Mouse (Mus musculus) mouse embryonic stem cell (cell line): ENCODE measurements around the gene Cpt1c.

Experiments used
- in situ Hi-C, 2 experiments: fragments of 300-500 bp; cut with MboI; formaldehyde crosslinking; loops; 1 replicate in 1 of 2; 3 replicates in 1 of 2; pipeline ENCODE4 v1.14.3; 2019 to 2020; ENCODE audit warnings: low sequenced_read_pairs in 2 of 2, low pct_unique_long_range_greater_than_20kb in 1 of 2, mixed read lengths in 1 of 2; ENCODE audit not compliant: unreplicated experiment in 1 of 2

Gene Cpt1c

GRCm38 (mm10) chr7:44973415-44974130 is 1.1 kb downstream of the Cpt1c start:
- in situ Hi-C loops = no loop called here

DNA sequence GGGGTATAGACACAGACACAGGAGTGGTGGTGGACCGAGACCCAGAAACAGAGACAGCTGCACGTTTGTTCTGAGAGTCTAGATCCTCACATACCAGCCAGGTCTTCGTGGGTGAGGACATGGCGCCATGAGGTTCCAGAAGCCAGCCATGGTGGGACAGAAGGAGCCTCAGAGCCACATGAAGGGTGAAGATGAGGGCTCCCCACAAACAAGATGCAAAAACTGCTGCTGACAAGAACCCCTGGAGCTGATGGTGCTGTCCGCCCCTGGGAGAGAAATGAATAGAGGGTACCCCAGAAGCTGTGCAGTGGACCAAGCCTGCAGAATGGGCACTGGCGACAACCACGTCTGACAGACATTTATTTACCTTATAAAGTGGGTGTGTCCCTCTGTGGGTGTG is 3.5 kb downstream of the Cpt1c start:
- in situ Hi-C loops = no loop called here

DNA sequence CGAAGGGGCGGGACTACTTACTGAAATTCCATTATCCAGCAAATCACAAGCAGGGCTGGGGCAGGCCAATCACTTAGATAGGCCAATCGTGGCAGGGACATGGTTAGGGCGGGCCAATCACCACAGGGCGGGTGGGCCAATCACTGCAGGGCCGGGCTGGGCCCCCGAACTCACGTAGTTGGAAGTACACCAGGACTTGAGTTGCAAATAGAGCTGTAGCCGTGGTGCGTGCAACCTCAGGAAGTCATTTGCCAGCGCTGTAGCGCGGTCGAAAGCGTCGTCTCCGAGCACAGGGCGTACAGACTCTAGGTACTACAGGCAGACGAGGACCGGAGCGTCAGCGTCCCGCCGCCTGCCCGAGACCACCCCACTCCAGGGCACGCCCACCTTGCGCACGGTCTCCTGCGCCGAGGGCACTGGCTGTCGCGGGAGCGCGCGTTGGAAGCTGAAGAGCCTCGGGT is 4.4 kb downstream of the Cpt1c start:
- in situ Hi-C loops = no loop called here

DNA sequence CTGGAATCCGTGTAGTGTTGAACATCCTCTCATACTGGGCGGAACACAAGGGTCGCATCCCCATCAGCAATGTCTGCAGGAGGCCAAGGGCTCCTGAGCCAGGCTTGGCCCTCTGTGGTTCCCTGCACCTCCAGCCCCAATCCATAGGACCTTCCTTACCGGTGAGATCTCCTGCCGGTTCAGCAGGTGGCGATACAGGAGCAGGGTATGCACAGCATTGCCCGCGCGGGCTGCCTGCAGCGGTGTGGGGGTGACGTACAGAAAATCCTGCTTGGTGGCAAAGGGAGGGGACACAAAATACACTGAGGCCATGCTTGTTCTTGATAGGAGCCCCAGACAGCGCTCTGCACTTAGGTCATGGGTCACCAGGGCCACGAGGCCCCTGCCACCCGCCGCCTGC is 8.0 kb downstream of the Cpt1c start:
- in situ Hi-C loops = no loop called here

GRCm38 (mm10) chr7:44965975-44966374 is 8.7 kb downstream of the Cpt1c start:
- in situ Hi-C loops = no loop called here

DNA sequence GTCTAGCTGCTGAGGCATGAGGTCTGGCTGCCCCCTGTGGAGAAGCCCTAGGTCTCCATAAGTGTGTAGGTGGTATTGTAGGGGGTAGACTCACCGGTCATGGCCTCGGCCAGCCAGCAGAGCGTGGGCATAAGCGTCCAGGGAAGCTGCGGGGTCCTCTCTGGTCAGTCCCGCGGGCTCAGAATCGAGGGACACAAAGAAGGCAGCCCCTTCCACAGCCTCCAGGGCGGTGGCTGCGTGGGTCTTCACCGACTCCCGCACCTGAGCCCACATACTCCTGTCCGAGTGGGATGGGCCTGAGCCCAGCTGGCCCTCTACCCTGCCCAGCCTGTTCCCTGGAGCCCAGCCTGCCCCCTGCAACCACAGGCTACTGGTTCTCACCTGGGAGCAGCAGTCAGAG is 9.7 kb downstream of the Cpt1c start:
- in situ Hi-C loops = no loop called here

GRCm38 (mm10) chr7:44962831-44963230 is 11.8 kb downstream of the Cpt1c start:
- in situ Hi-C loops = no loop called here

DNA sequence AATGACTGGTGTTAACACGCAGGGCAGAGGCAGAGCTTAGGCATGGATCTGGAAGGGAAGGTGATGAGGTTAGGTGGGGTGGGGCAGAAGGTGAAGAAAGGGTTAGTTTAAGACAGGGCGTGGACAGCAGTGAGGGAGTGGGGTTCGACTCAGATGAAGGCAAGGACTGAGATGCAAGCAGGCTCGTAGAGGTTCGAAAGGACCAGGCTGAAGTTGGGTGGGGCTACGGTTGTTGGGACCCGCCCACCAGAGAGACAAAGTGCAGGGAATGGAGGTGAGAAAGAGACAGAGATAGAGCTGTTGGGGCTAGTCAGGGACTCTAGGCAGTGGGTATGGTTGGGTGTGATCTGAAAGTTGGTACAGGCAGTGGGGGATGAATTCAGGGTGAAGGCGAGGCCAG is 12.3 kb downstream of the Cpt1c start:
- in situ Hi-C loops = no loop called here

DNA sequence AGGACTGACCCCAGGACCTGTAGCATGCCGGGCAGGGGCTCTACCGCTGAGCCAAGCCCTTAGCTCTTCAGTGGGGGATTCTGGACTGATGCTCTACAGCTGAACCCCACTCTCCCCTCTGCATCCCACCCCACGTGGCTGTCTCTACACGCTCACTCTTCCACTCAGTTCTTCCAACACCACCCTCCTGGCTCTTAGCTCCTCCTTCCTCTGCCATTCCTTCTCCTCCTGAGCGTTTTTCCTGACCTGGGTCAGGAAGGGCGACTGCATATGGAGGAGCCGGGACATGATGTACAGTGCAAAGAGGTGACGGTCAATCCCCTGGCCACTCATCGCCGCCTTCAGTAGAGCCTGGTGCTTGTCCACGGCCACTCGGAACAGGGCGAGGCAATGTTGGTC is 14.1 kb downstream of the Cpt1c start:
- in situ Hi-C loops = no loop called here

DNA sequence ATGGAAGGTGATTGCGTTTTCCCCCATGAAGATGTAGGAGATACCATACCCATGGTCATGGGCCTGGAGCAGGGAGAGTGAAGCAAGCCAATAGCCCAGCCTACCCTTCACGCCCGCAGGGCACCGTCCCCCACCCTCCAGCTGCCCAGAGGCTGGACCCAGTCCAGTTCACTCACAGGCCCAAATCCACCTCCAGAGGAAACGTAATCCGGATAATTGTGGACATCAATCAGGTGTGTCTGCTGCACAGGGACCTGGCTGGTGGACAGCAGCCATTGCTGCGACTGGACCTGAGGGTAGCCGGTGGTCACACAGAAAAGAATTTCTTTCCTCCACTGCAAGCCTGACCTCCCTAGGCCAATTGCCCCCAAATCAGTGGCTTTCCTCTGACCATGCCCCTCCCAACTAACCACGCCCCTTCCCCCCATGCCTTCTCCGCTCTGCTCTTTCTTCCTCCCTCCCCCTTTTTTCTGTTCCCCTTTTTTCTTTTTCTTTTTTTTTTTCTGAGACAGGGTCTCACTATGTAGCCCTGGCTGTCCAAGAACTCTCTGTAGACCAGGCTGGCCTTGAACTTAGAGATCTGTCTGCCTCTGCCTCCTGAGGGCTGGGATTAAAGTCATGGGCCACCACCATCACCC is 14.7 kb downstream of the Cpt1c start:
- in situ Hi-C loops = loop anchor here in 1 of 2 experiments (10.0 kb wide), 1 partner anchor 235 kb away; no protein-coding TSS in a partner anchor

DNA sequence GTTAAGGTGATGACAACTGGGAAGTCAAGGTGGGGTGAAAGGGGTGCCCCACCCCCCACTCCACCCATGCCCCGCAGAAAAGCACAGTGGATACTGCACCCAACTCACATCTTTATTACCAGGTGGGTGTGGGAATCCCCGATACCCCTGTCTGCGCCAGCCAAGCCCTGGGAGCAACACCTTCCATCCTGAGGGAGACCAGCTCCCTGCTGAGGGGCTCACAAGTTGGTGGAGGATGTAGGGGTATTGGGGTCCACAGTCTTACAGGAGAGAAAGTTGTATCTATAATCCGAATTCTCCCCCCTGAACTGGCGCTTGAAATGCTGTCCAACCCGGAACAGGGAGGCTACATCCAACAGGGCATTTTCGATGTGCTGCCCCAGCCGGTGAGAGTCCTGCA is 15.4 kb downstream of the Cpt1c start:
- in situ Hi-C loops = loop anchor here in 1 of 2 experiments (10.0 kb wide), 1 partner anchor 234 kb away; no protein-coding TSS in a partner anchor

GRCm38 (mm10) chr7:44958208-44958607 is 16.4 kb downstream of the Cpt1c start:
- in situ Hi-C loops = loop anchor here in 1 of 2 experiments (10.0 kb wide), 1 partner anchor 233 kb away; no protein-coding TSS in a partner anchor

GRCm38 (mm10) chr7:44957183-44957835 is 17.3 kb downstream of the Cpt1c start:
- in situ Hi-C loops = loop anchor here in 1 of 2 experiments (10.0 kb wide), 1 partner anchor 233 kb away; no protein-coding TSS in a partner anchor

DNA sequence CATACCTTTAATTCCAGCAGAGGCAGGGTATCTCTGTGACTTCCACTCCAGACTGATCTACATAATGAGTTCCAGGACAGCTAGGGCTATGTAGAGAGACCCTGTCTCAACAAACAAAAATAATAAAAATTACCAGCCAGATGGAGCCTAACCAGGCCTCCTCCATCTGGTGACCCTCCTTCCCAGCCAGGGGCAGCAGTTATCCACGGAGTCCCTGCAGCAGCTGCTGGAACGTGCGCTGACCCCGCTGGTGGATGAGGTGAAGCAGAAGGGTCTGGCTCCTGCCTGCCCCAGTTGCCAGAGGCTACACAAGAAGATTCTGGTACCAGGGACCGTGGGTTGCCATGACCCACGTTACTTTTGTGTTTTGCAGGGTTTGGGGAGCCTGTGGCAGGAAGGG is 18.4 kb downstream of the Cpt1c start:
- in situ Hi-C loops = loop anchor here in 1 of 2 experiments (10.0 kb wide), 1 partner anchor 231 kb away; no protein-coding TSS in a partner anchor

GRCm38 (mm10) chr7:44955628-44956027 is 19.0 kb downstream of the Cpt1c start:
- in situ Hi-C loops = loop anchor here in 1 of 2 experiments (10.0 kb wide), 1 partner anchor 231 kb away; no protein-coding TSS in a partner anchor

GRCm38 (mm10) chr7:44954091-44954885 is 20.4 kb downstream of the Cpt1c start:
- in situ Hi-C loops = loop anchor here in 1 of 2 experiments (10.0 kb wide), 1 partner anchor 229 kb away; no protein-coding TSS in a partner anchor

GRCm38 (mm10) chr7:44953561-44953960 is 21.1 kb downstream of the Cpt1c start:
- in situ Hi-C loops = loop anchor here in 1 of 2 experiments (10.0 kb wide), 1 partner anchor 229 kb away; no protein-coding TSS in a partner anchor

DNA sequence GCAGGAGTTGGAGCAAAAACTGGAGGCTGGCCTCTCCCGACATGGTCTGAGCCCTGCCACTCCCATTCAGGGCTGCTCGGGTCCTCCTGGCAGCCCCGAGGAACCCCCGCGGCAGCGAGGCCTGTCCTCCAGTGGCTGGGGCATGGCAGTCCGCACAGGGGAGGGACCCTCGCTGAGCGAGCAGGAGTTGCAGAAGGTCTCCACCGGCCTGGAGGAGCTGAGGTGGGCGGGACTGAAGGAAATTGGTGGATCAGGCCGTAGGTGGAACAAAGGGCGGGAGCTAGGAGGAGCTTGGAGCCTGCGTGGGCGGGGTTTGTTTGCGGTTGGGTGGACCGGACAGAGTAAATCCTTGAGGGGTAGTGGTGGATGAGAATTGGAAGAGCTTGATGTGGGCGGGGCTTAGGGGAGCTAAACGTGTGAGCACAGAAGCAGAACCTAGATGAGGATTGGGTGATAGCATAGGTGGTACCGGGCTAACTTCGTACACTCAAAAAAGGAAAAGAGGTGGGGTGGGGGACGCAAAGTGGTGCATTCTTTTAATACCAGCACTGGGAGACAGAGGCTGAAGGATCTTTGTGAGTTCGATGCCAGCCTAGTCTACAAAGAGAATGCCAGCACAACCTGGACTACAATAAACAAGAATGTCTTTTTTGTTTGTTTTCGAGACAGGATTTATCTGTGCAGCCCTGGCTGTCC is 21.9 kb downstream of the Cpt1c start:
- in situ Hi-C loops = loop anchor here in 1 of 2 experiments (10.0 kb wide), 1 partner anchor 228 kb away; no protein-coding TSS in a partner anchor
